Mouse (Mus musculus) cortical plate, adult 2 months (tissue): ENCODE results near the gene Cyp2c70.
"Not testable (repeated sequence)": the region's sequence is repeated elsewhere in the genome, so short reads cannot be mapped to it uniquely, and the experiment has no call there.

Experiments used
- CTCF ChIP-seq: fragments of 200-500 bp; IDR thresholded peaks from 2 replicates; pipeline ENCODE4 v1.5.1; 2011; ENCODE audit warnings: mild to moderate bottlenecking, control low read depth, low read length; ENCODE audit not compliant: insufficient read depth; ENCODE audit errors: extremely low read depth
- POLR2A ChIP-seq: fragments of 200-500 bp; IDR thresholded peaks from 2 replicates; pipeline ENCODE4 v1.6.1; 2011; ENCODE audit warnings: mild to moderate bottlenecking, low read length, control low read depth; ENCODE audit not compliant: insufficient read depth; ENCODE audit errors: extremely low read depth

- TF ChIP-seq CTCF, POLR2A: not testable (repeated sequence)
These were observed 15.8 kb upstream of the Cyp2c70 start for GRCm38 (mm10) chr19:40202947-40203346.
